Mouse (Mus musculus): ENCODE data around the gene Orm2.

Gene Orm2

DNA sequence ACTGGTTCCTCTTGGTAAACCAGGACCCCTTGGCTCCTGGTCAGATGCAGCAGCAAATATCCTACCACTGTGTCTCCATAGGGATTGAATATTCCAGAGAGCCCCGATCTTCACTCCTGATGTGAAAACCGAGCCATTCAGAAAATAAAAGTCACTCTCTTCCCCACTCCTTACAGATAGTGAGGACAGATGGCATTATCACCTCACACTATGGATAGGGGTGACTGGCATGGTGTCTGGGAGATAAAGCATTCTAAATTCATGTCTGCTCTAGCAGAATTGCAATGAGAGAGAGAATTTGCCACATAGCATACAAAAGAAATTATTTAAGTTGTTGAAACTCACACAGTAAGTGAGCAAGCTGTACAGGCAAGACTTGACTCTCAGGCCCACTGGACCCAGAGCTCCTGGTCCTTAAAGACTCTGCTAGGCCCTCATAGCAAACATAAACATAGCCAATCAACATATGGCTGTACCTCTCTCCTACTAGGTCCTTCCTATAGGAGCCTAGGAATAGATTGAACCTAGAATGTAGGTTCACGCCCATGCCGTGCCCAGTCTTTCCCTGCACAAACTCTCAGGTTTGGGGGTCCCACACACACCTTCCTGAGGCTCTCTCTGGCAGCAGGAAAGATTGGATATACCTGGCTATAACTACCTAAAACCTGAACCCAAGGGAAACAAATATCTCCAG is 20.6 kb downstream of the Orm2 start:
- DNase-seq (ENCODE audit: low spot score) = no peak

DNA sequence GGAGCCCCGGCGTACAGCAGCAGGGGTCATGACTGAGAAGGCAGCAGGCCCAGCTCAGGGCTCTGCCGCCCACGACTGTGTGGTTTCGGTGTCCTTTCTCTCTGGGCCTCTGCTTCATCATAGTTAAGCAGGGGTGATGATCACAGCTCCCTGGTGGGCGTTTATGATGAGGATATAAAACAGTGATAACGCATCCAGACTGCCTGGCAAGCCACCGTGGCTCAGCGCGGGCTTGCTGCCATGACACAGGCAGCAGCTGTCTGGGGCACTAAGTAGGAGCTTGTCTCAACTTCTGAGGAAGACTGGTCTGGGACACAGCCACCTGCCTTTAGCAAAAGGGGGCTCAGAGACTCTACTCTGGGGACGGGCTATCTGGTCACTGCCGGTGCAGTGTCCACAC is 21.2 kb downstream of the Orm2 start:
- DNase-seq (ENCODE audit: low spot score) = no peak

DNA sequence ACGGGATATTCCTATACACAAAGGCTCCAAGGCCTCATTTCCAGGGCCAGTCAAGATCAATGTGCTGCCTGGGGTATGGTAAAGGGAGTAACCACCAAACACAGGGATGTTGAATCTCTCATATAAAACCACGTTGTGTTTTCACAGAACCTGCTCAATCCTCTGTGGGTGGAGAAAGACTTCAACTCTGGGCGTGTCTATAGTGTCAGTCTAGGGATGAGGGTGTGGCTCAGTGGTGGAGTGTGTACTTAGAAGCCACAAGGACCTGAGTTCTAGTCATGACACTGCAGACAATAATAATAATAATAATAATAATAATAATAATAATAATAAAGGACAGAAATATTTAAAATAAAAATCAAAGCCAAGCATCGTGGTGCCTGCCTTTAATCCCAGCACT is 22.0 kb downstream of the Orm2 start:
- no peak for DNase-seq (ENCODE audit: low spot score)

DNA sequence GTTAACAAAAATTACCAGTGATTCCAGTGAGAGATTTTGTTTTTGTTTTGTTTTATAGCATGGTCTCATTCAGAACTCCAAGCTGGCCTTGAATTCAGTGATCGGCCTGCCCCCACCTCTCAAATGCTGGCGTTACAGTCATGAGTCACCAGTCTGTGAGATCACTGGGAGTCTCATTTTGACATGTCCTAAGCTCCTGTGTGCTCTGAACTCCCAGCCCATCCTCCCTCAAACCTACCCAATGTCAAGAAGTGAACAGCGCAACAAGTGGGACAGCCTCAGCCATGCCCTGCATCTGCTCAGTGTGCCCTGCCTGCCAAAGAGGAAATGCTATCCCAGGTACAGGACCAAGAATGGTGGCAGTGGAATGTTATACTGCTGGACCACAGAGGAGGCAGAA is 23.0 kb downstream of the Orm2 start:
- no peak for DNase-seq (ENCODE audit: low spot score)

DNA sequence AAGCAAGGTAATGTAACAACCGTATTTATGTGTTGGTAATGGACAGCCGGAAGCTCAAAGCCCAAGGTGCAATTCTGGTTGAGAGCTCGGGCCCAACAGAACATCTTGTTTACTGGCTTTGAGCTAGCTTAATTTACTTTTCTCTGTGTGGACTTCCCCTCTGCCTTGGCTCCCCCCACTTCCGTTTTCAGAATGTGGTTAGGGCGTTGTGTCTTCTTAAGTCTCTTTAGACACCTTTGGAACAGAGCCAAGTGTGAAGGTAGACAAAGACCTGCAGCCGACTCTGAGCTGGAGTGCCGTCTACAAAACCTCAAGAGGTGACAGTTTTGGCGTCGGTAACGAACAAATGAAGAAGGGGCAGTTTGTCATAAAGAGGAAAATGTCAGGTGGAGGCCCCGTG is 23.5 kb downstream of the Orm2 start:
- no peak for DNase-seq (ENCODE audit: low spot score)

DNA sequence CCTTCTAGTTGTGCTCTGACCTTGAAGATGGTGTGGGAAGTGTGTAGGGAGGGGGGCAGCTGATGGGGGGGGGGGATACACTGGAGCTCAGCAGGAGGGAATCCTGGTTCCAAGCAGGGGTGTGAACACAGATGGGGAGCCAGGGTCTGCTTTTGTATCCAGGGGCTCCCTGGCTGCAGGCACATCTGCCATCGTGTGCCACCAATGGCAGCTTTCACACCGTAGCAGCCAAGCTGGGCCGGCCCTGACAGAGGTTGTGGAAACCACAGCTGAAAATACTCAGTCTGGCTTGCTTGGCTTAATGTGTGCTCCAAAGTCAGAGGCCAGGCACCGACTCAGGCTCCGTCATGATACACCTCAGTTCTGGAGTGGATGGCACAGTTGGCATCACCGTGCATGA is 25.8 kb downstream of the Orm2 start:
- no peak for DNase-seq (ENCODE audit: low spot score)

DNA sequence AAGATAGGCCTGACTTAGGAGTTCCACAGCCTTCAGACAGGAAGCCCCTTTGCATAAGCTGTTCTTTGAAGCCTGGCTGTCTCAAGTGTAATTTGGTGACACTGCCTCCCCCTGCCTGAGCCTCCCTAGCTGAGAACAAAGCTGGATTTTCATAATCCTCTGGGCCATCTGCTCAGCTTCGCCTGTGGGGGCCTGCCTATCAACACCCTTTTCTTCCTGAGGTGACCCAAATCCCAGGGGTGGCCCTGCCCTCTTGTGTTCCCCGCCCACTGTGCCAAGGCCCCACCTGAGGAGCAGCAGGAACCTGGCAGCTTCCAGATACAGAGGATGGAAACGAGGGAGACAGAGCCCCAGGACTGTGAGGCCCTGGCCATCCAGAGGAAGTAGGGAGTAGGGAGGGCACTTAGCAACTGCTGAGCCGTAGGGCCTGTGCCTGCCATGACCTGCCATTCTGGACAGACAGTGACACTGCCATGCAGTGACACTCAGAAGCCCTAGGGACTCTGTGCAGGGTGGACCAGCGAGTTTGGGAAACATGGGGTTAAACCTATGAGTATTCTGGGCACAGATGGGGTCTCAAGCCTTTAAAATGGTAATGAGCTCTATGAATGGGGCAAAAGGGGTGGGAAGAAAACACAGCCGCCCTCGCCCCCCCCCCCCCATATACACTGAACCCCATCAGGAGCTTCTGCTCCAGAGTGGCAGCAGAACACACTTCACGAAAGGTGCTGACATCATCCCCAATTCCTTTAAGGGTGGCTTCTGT is 27.1 kb downstream of the Orm2 start:
- DNase-seq (ENCODE audit: low spot score) = no peak

DNA sequence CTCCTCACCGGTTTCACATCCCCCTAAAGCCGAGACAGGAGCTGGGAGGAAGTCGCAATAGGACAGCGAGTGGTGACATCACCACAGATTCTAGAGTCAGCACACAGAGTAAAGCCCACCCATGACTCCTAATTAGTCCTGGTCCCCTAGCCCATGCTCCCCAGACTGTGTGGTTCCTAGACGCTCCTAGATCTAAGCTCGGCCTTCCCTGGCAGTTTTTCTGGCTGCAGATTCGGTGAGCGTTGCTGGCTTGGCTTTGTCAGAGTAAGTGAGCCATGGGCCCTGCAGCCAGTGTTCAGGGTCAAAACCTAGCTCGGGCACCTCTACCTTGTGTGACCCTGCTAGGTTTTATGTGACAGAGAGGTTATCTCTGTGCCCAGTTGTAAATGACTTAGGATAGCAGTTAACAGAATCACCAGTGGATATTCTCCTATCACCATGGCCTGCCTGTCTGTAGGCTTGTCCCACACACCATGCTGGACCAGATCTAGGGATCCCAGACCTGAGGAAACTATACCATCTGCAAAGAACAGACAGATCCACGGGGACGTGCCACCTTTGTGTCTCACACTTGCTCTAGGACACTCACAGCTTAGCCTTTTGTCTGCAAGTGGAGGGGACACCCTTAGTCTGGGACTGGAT is 27.8 kb downstream of the Orm2 start:
- no peak for DNase-seq (ENCODE audit: low spot score)

DNA sequence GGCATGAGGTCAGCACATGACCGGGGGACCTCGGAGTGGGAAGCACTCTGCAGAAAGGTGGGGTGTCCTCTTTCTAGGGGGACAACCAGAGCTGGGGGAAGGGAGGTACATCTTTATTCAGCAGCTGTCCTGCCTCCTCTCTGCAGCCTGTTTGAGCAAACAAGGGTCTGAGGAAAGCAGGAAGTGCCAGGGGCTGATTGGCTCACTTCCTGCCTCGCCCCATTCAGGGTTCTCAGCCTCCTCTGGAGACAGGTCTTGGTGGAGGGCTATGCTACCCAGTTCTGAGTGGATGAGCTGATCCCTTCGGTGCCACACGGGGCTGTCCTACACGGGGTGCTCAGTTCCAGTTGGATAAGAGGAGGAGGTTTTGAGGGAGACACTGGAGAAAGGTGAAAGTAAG is 29.1 kb downstream of the Orm2 start:
- DNase-seq (ENCODE audit: low spot score) = no peak

DNA sequence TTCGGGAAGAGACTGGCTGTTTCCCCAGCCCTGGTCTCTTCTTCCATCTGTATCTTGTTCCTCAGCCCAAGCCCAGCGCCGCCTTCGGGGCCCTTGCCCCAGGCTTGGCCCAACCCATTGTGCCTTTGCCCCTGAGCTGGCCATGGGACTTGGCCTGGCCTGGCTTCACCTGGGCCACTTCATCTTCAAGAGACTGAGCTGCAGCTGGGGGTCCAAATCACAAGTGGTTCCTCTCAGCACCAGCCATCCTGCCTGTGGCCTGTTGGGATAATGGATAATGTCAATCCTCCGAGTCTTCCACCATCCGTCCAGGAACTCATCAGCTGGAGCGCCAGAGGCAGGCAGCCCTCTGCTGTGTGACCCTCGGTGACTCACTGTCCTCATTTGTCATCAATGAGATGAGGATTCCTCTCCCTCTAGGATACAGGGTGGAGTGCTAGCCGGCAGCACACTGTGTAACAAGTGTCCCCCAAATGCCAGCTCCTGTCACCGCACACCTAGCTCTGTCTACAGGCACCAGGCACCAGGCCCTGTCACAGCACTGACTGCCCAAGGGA is 35.8 kb downstream of the Orm2 start:
- DNase-seq (ENCODE audit: low spot score) = no peak

DNA sequence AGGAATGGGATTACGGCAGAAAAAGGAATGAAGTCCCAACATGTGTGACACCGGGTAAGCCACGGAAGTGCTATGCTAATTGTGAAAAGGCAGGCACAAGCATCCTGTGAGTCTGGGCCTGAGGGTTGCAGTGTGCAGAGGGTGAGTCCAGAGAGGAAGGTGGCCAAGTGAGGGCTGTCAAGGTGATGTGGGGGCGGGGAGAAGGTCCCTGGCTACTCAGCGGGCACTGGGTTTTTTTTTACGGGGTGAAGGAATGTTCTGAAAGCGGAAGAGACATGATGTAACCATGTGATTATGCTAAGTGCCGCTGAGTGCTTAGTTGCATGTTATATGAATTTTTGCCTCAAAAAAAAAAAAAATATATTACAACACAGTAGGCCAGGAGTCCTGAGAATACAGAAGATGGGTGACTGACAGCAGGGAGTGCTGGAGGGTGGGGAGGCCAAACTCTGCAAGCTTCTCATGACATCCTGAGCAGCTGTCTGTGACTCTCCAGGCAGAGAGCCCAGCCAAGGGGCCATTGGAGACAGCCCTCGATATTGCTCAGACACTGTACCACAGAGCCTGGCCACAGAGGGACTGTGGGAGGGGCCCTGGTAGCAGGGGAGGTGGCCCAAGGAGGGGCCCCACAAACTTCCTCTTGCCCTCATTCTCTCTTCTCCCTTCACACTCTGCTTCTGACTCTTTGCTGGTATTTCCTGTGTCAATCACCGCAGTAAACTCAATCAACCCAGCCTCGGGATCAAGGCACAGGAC is 36.8 kb downstream of the Orm2 start:
- no peak for DNase-seq (ENCODE audit: low spot score)

DNA sequence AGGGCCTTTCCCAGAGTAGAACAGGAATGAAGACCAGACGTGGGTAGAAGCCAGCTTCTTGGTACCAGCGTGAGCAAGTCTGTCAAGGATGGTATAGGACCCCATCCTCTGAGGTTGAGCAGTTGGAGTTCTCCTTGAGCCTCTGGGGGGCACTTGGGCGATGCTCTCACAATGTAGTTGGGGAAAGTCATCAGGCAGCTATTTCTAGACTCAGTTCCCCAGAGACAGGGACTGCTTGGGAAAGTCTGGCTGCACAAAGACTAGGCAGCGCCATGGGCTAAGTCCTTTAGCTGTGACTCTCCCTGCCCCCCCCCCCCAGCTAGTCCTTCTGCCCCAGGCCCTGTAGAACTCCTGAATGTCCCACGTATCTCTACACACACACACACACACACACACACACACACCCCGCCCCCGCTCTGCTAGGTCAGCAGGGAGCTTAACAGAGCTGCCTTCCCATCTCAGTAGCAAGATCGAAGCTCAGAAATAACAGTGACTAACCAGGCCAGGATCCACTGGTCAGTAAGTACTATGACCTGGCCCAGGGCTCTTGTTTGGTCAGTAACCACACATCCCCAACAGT is 37.5 kb downstream of the Orm2 start:
- no peak for DNase-seq (ENCODE audit: low spot score)

DNA sequence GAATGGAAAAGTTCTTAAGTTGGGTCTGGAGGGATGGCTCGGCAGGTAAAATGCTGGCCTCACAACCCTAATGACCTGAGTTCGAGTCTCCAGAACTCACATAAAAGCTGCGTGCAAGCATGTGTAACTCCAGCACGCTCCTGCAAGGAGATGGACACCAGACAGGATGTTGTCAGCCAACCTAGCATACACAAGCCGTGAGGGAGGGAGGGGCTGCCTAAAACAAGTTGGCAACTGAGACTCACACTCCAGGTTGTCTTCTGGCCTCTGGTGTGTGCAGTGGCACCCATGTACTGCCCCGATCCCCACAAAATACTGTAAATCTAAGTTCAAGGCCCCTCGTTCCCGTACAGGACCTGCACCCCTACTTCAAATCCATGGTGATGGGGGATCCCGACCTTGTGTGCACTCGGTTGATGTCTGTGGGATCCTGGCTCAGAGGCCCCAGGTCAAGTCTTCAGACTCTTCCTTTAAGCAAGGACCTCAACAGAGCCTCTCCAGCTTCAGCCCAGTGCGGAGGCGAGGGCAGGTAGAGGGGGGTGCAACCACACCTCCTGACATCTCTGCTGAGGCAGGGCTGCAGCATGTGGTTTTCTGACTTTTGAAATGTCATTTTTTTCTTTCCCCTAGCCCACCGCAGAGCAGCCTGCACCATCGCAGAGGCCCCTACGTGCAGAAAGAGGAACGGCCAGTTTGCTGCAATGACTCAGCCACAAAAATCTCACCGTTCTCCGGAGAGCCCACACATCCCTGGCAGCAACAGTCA is 38.5 kb downstream of the Orm2 start:
- DNase-seq (ENCODE audit: low spot score) = no peak

DNA sequence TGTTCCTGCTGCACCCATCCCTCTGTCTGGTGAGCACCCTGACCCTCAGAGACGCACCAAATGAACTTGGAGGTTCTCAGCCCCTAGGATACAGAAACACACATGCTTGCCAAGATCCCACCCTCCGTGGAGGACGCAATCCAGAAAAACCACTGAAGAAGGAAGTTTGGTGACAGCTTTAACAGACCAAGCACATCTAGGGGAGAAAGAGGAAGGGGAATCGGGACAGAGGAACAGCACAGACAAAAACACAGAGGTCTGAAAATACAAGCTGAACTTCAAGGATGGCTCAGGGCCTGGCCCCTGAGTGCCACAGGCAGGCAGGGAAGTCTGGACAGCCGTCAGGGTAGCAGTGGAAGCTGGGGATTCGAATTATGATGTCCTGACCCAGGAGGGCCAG is 39.4 kb downstream of the Orm2 start:
- no peak for DNase-seq (ENCODE audit: low spot score)

DNA sequence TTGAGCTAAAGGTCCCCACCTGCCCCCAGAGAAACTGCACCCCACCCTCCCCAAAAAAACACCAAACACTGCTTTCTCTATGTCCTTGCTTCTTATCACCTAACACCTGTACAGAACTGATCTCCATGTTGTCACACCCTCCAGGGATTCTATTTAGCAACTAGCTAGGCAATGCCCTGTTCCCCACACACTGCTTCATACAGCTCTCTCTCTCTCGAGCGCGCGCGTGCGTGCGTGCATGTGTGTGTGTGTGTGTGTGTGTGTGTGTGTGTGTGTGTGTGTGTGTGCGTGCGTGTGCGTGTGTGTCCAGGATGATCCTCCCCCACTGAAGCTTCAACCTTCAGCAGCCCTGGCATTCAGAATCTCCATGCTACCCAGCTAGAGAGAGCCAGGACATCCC is 39.8 kb downstream of the Orm2 start:
- DNase-seq (ENCODE audit: low spot score) = no peak

DNA sequence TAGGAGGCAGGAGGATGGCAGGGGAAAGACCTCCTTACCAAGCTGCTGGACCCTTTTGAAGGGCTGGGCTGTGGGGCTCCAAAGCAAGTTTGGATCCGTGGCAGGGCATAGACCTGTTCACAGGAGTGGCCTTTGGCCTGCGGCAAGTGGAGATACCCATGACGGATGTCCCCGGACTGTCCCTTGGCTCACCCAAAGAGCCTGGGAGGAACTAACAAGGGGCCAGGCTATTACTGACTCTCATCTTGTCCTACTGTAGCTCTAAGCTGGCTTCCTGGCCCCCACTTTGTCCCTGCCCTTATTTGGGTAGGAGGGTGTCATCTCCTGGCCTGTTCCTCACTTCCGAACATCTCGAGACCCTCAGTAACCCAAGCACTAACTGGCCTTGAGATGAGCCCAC is 40.3 kb downstream of the Orm2 start:
- DNase-seq (ENCODE audit: low spot score) = no peak

DNA sequence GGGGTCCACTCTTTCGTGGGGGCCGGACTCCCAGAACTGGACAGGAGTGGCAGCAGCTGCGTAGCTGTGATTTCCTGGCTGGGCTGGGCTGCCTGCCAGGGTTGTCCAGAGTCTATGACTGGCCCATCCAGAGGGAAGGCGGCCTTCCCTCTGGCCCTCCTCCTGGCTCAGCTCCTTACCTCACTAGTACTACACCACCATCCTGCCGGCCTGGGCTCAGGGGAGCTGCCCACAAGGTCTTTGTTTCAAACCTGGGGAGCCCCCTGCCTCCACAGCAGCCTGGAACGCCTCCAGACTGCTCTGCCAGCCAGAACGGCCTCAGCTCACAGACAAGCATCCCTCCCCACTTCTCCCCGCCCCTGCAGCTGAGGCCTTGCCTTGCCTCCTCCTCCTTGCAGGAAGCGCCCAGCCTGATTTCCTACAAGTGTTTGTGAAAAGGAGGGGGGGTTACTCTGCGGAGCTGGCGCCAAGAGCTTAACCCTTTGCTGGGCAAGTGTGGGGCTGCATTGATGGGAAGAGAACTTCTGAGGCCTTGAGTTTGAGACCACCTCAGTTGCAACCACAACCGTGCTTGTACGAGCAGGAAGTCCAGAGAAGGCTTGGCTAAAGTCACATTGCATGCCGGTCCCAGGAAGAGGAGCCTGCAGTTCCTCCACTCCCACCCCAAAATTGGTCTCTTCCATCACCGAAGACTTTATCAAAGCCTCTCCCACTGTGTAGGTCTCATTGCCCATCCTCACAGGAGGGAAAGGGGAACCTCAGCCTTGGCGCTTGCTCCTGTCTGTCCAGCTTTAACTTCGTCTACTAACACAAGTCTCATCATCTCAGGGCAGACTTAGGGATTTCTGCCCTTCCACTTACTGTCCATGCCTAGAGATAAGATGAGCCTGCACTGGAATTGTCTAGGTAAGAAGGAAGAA is 41.1 kb downstream of the Orm2 start, which contains the start of gene Akna:
TSS of gene Akna (minus strand) at position 315 of the 920 bp plus-strand sequence.
- DNase-seq (ENCODE audit: low spot score) = peak; percentile 89

DNA sequence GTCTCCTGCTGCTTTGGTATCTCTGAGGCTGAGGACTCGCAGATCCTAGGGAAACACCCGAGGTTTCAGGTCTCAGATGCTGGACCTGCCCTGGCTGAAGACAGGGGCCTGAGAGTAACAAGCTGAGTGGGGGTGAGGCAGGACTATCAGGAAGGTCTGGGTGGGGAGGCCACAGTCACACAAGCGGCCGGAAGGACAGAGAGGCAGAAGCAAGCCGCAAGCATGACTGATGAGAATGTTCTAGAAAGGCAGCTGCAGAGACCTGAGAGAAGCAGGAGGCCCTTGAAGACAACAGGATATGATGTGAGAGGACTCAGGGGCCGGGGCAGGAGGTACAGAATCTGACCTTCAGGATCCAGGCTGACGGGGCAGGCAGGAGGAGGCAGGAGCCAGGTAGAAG is 42.0 kb downstream of the Orm2 start:
- no peak for DNase-seq (ENCODE audit: low spot score)

DNA sequence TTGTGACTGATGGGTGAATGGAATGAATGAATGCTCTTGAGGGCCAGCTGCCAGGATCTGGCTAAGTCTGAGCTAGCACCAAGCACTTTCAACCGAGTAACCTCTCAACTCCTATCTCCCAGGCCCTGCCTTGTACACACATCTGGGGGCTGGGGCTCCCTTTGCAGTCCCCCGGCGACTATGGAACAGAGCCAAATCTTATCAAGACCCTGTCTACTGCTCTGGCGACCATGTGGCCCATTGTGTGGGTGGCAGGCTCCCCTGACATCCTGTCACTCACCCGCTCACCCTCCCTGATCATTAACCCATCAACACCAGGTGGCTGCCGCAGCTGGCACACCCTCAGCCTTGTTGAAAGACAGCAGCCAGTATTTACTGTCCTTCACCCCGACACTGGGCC is 42.8 kb downstream of the Orm2 start:
- DNase-seq (ENCODE audit: low spot score) = no peak

DNA sequence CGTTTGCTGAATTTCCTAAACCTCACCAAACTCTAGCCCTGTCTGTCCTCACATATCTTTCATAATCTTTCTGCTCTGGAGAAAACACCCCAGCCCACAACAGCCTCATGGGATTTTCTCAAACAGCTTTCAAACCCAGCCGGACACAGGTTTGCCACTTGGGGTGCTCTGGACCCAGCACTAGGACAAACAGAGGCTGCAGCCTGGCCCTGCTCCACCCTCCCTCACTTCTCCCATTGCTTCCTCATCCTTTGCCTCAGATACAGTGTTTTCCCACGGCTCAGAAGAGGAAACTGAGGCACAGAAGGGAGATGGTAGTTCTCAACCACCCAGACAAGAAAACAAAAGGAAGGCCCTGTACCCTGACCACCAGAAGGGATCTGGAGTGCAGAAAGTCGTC is 43.4 kb downstream of the Orm2 start:
- DNase-seq (ENCODE audit: low spot score) = no peak
